Mouse (Mus musculus) heart, adult 8-10 months (tissue): ENCODE results near the gene Fsip1. TPM values are rescaled to one million over a fixed set of nuclear protein-coding genes. Genes with fewer than 3 reads are reported as not detected.
"Not testable (repeated sequence)": the region's sequence is repeated elsewhere in the genome, so short reads cannot be mapped to it uniquely, and the experiment has no call there.

Experiments used
- DNase-seq: peaks from one replicate; pipeline ENCODE4 v3.0.0; 2022; ENCODE audit warnings: low spot score
- total RNA-seq, 4 experiments: library from RNA; stranded (reverse); gene quantifications; 2 replicates each; pipeline ENCODE4 v1.2.4; 2022

The Fsip1 gene
- total RNA-seq, 4 experiments from 2014 or later = not detected

DNA sequence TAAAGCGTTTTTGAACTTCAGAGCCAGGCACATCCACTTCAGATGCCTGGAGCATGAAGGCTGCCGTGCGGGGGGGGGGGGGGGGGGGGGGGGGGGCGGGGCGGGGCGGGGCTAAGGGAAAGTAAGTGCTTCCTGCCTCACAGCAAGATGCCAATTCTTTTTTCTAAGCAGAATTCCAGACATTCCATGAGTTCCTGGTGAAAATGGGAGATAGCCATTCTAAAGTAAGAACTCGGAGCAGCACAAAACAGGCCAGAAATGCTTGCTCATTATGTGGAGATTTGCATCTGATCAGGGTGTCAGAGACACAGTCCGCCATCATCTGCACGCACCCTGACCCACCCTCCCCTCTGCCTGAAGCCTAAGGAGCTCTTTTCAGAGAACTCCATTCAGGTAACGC is 77.3 kb downstream of the Fsip1 start:
- peak; percentile 14 for DNase-seq

GRCm38 (mm10) chr2:118174558-118175383 is 82.0 kb downstream of the Fsip1 start:
- DNase-seq = no peak

DNA sequence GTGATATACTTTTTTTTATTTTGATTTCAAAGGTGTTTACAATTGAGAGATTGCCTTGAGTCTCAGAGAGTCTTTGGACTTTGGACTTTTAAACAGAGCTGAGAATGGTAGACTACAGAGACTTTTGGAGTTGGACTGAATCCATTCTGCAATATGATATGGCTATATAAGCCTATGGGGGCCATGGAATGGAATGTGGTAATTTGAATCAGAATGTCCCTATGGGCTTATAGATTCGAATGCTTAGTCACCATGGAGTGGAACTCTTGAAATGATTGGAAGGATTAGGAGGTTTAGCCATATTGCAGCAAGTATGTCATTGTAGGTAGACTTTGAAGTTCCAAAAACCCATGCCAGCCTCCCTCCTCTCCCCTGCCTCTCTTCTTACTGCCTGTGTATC is 88.5 kb downstream of the Fsip1 start:
- DNase-seq = no peak

- DNase-seq = no peak
These were observed 89.0 kb downstream of the Fsip1 start for GRCm38 (mm10) chr2:118167731-118168130.

DNA sequence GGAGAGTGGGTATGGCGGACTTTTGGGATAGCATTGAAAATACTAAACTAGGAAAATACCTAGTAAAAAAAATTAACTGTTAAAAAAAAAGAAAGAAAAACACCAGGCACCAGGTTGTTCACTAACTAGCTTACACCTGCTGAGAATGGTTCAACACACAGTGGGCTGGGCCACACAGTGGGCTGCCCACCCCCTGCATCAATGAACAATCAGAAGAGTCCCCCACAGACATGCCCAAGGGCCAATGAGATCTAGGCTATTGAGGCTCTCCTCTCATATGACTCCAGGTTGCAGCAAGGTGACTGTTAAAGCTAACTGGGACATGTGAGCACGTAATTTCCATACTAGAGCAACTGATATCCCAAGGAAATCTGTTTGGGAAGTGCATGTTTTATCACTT is 91.1 kb downstream of the Fsip1 start:
- DNase-seq = no peak

- DNase-seq = no peak
These were observed 92.6 kb downstream of the Fsip1 start for GRCm38 (mm10) chr2:118164137-118164536.

DNA sequence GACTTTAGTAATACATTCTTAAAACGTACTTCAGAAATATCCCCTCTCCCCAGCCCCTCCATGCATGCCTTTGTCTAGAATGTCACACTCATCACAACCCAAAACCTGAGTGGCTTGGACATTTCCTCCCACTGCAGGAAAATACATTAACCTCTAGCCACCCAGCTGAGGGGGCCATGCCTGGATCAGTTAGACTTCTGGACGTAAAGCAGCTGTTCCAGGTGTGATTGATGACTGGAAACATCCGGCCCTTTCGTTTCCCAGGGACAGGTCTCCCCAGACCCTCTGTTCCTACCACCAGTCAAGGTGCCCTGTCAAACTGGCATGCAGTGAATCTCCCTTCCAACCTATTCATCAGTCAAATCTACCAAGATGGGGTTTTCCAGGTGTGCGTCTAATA is 94.3 kb downstream of the Fsip1 start:
- DNase-seq = no peak

GRCm38 (mm10) chr2:118160991-118161390 is 95.8 kb downstream of the Fsip1 start:
- DNase-seq = no peak

GRCm38 (mm10) chr2:118160547-118160946 is 96.2 kb downstream of the Fsip1 start:
- DNase-seq = no peak

DNA sequence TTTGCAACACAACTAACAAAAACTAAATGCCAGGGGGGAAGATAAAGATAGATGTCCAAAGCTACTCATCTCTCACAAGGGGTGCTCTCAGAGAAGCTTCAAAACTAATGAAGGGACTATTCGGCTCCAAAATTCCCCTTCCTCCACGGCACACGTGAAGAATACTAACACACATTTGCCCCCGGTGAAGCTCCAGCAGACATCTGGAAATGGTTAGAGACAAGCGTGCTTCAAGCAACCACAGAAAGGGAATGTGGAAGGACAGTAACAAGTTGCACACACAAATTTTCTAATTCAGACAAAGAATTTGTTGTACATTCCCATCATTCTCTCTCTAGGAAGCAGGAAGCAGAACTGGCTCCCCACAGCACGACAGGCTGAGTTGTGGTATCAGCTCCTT is 97.6 kb downstream of the Fsip1 start:
- no peak for DNase-seq

- DNase-seq = no peak
These were observed 98.7 kb downstream of the Fsip1 start for GRCm38 (mm10) chr2:118158095-118158494.

GRCm38 (mm10) chr2:118149855-118150563 is 106.8 kb downstream of the Fsip1 start:
- peak; percentile 78 for DNase-seq

- no peak for DNase-seq
These were observed 108.2 kb downstream of the Fsip1 start for GRCm38 (mm10) chr2:118148321-118149142.

GRCm38 (mm10) chr2:118147749-118148148 is 109.0 kb downstream of the Fsip1 start:
- DNase-seq = not testable (repeated sequence)

- no peak for DNase-seq
These were observed 115.1 kb downstream of the Fsip1 start for GRCm38 (mm10) chr2:118141651-118142050.

- DNase-seq = no peak
These were observed 117.5 kb downstream of the Fsip1 start for GRCm38 (mm10) chr2:118139261-118139660.

DNA sequence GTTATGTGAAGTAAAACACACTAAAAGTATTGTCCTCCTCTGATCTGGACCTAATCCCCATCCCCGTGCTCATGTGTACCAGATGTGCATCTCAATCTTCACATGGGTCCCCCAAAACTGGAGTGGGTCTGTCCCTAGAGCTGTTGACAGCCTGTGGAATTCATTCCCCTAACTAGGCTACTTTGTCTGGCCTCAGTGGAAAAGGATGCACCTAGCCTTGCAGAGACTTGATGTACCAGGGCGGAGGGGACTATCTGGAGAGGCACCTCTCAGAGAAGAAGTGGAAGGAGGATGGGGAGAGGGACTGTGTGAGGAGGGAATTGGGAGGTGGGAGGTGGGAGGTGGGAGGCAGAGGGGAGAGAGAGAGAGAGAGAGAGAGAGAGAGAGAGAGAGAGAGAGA is 119.0 kb downstream of the Fsip1 start:
- DNase-seq = no peak

DNA sequence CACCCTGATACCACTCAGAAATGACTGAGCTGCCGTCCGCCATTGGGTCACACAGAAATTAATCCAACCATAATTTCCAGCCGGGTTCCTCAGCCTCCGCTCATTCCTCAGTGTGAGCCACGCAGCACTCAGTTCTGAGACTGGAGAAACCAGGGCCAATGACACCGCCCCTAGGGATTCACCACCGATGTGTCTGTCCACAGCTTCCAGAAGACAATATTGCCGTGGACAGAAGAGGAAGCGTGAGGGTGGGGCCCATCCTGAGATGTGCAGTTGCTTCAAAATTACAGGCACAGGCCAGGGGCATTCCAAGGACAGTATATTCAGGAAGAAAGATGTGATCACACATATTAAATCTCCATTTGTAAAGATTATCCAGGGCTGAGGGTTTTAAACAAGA is 119.7 kb downstream of the Fsip1 start:
- no peak for DNase-seq

DNA sequence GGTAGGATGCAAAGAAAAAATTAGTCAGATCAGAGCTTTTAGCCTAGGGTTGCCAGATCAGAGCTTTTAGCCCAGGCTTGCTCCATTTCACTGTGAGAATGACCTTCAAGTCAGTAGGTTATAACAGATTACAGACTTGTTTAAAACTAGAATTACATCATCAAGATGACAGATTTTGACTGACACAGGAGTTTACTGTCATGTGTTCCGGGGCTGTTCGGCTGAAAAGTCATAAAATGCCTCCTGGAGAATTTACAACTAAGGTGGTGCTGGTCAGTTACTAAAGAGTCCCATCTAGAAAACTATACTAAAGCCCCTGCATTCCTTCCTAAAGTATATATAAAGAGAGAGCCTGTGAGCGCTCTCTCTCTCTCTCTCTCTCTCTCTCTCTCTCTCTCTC is 128.5 kb downstream of the Fsip1 start:
- DNase-seq = no peak

GRCm38 (mm10) chr2:118127516-118128288 is 129.1 kb downstream of the Fsip1 start:
- no peak for DNase-seq

DNA sequence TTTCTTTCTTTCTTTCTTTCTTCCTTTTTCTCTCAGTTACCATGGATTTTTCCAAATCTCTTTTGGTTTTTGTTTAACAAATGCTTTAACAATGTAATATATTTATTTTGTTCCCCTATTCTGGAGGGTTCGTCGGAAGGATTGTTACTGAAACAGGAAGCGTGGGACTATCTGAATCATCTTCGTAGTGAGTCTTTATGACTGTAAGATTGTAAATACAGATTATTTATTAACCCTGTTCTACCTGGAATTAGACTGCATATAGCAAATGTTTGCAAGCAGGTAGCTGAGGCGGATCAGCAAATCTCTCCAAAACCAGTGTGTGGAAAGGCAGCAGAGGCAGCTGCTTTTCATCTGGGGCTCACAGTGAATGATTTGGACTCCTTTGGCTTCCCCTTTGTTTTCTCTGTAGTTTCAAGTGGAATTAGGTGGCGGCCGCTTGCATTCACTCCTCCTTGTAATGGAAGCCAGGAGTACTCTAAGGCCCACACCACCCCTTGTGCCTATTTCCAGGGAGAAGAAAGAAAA is 130.8 kb downstream of the Fsip1 start:
- no peak for DNase-seq
